Mouse (Mus musculus): Measurements from ENCODE around the gene Cst3.

Cst3 gene

GRCm38 (mm10) chr2:148875335-148875811 is at the start of gene Cst3:
Gene Cst3, minus strand, starts transcription at chr2:148875692.
- peak; percentile 72 for DNase-seq (ENCODE audit: low spot score)

DNA sequence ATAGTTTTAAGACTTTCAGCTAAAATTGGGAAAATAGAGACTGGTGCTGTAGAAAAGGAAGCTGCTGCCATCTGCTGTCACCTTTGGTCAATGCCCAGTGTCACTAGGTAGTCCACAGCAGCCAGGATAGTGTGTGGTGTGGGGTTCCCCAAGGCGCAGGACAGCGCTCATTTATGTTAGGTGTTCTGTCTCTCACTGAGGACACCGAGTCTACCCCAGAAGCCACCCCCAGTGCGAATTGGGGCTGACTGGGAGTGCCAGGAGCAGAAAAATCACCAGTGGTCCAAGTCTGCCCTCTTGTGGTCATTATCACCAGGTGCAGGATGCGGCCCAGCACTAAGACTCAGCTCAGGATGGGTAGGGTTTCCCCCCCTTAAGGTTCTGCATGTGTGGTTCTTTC is 26.8 kb upstream of the Cst3 start:
- DNase-seq (ENCODE audit: low spot score) = peak; percentile 38

GRCm38 (mm10) chr2:148900305-148900704 is 24.8 kb upstream of the Cst3 start:
- no peak for DNase-seq (ENCODE audit: low spot score)

DNA sequence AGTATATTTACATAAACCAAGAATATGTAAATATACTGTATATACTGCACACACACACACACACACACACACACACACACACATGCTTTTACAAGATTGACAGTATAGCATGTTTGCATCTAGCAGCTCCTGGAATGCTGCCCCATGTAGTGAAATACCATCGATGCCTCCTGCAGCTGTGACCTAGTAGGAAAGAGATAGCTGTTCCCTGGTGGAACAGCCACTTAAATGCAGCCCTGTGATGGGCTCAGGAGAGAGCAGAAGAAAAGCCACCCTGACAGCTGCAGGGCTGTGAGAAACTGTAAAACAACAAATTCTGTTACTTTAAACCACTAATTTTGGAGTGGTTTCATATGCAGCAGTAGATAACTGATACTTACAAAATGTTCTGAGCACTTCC is 20.7 kb upstream of the Cst3 start:
- DNase-seq (ENCODE audit: low spot score) = no peak

GRCm38 (mm10) chr2:148893107-148893506 is 17.6 kb upstream of the Cst3 start:
- DNase-seq (ENCODE audit: low spot score) = no peak

DNA sequence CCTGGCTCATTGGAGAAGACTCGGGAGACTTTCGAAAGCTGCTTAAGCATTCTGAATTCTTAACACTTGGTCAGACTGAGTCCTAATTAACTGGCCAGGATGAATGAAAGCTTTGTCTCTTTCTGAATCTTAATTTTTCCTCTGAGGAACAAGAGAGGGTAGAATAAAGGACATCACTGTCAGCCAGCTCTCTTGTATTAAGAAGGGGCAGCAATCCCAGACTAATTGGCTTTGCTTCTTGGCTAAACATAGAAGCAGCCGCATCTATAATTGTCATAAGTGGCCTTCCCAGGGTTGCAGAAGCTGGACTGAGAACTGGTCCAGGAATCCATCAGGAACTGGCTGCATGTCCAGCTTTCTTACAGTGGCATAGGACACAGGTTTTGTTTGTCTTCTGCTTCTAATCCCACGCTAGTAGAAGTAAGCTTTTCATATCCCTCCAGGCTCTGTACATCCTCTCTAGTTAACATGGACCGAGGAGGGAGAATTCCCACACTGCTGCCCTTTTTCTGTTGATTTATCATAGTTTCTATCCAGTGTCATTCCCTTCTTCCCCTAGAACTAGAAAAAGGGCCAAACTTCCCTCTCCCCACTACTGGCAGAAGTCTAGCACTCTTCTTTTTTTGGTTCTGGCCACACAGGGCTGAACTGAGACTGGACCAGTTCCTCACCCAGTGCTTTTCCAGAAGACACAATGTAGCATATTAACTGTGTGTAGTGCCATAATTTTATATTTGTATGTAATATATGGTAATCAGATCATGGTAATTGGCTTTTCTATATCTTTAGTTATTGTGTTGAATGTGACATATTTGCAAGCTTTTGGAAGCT is 14.7 kb upstream of the Cst3 start:
- DNase-seq (ENCODE audit: low spot score) = no peak

GRCm38 (mm10) chr2:148889331-148890010 is 14.0 kb upstream of the Cst3 start:
- DNase-seq (ENCODE audit: low spot score) = no peak

DNA sequence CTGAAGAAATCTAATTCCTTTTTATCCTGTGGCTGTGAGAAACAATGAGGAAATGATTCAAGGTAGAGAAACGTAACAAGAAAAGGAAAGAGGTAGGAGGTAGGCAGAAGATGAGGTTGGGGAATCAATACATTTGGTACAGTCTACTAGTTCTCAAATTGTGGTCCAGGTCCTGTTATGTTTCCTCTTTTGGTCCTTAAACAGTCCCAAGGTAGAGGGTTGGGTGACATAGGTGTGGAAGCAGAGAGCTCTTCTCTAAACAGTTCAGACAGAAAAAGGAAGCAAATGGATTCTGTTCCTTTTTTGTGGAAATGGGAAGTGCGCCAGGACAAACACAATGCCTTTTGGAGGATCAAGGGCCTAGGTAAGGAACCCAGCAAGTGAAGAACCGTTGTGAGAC is 13.4 kb upstream of the Cst3 start:
- no peak for DNase-seq (ENCODE audit: low spot score)

DNA sequence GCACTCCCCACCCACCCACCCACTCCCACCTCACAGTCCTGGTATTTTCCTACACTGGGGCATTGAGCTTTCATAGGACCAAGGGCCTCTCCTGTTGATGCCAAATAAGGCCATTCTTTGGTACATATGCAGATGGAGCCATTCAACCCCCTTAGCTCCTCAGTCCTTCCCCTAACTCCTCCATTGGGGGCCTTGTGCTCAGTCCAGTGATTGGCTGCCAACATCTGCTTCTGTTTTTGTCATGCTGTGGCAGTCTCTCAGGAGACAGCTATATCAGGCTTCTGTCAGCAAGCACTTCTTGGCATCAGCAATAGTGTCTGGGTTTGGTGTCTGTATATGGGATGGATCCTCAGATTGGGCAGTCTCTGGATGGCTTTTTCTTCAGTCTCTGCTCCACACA is 9.2 kb upstream of the Cst3 start:
- DNase-seq (ENCODE audit: low spot score) = no peak

- DNase-seq (ENCODE audit: low spot score) = no peak
These were observed 3.7 kb upstream of the Cst3 start for GRCm38 (mm10) chr2:148879199-148879598.

DNA sequence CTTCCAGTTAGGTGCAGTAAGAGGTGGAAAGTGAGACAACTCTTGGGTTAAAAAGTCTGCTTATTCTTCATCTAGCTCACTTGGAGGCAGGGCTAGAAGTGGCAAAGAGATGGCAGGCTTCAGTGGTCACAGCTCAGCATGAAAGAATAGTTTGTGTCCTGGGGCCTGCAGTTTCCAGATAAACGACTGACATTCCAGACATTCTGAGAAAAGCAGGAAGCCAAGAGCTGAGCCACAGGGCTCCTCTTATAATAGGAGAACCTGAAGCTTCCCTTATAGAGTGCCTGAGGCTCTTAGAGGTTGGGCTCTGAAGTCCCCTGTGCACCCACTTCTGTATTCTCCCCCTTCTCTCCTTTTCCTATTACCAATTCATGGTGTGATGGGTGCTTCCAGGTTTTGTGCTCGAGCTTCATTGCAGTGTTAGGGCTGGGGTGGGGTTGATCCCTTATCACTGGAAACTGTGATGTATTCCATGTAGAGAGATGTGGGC is 3.2 kb upstream of the Cst3 start:
- DNase-seq (ENCODE audit: low spot score) = no peak

DNA sequence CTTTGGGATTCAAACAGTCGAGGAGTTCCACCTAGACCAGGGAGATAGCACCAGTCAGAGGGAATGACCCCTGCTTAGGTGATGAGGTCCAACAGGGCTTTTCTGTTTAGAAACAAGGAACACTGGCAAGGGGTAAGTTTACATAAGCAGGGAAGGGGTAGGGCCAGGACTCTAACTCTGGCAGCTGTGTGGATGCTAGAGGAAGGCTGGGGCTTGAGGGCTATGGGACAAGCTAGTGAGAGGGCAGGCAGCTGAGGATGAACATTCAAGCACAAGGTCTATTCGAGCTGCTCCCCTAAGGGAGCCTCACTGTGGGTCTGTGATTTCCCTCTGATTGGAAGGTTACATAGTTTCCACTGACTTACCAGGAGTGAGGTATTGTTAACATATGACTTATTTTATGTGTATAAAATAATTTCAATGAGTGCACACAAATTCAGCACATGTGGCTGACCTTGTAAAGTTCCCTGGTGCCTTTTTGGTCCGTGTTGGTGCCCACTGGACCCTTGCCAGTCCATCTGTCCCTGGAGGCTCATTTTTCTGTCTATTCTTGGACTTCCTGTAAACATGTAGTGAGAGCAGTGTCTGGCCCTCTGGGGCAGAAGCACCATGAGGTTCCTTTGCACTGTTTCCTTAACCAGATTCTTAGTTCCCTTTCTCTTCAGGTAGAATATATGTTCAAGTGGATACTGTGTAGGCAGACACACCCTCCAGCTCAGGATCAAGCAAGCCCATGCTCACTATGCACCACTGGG is 1.7 kb upstream of the Cst3 start:
- no peak for DNase-seq (ENCODE audit: low spot score)

DNA sequence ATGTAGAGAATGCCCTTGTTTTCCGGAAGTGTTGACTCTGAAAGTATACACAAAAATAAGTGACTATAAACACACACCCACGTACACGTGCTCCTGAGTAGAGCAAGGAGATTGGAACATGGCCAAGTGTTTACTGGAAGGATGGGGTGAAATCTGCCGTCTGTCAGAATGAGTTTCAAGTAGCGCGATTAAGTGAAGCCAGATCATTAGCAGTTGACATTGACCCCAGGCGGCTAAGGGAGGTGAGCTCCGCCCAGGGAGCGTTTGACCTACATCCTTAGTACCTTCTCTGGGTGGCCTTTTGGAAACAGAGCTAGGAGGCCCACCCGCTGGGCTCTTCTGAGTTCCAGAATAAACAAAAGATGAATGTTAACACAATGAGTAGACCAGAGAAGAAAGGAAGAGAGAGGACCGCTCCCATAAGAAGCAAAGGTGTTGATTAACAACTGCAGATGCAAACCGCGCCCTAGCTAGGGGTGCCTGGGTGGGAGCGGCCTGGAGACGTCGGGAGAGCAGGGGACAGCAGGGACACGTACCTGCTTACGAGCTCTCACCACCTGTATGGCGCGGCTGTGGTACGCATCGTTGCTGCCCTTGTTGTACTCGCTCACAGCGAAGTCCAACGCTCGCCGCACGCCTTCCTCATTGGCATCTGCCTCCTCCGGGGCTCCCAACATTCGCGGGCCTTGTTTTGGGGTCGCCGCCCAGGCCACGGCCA is 716 bp downstream of the Cst3 start:
- no peak for DNase-seq (ENCODE audit: low spot score)

GRCm38 (mm10) chr2:148874224-148874616 is 1.3 kb downstream of the Cst3 start:
- no peak for DNase-seq (ENCODE audit: low spot score)

- DNase-seq (ENCODE audit: low spot score) = no peak
These were observed 2.6 kb downstream of the Cst3 start for GRCm38 (mm10) chr2:148872860-148873259.

DNA sequence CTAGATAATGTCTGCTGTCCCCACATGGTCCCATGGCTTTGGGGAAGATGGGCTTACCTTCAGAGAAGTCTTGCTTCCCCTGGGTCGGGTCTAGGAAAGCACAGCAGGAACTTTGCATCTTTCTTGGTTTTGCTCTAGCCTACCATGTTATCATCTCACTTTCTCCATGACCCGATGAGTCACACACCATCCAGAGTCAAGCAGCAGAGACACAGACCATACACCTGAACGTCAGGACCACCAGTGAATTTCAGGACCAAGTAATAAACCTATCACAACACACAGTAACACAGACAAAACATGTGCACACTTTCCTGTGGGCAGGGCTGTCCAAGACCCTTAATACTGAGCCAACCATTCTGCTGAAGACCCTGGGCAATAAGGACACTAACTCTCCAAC is 5.0 kb downstream of the Cst3 start:
- no peak for DNase-seq (ENCODE audit: low spot score)

DNA sequence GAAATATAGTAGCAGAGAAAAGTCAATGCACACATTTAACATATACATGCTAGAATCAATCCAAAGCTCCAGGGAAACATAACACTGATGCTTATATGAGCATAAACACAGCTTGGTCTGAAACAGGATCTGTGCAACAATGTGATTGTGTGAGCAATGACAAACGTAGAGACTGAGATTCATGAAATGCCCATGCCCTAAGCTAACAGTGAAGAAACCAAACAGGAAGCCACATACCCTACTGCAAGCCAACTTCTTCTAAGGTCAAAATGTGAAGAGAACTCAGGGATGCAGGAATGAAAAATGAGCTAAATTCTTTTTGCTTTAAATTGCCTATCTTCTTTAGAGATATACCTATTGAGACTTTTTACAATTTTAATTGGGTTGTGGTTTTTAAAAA is 6.5 kb downstream of the Cst3 start:
- no peak for DNase-seq (ENCODE audit: low spot score)

DNA sequence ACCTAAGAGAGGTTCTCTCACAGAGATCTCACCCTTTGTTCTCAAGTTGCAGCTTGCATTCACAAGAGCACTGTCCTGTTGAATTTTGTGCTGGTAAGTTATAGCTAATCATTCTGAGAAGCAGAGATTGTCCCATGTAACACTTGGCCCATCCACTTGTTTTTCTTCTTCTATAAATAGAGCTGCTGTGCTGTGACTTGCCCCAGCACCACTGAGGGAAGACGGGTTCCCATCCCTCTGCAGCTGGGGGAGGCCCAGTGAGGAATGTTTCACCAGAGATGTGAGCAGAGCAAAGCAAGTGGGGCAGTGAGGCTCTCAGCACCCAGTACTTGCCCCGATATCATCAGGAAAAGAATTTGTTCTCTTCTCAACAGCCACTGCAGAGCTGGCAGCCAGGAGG is 10.5 kb downstream of the Cst3 start, which contains the start of gene 9230104L09Rik:
Gene 9230104L09Rik, minus strand, starts transcription at position 73 of the 400 bp plus-strand sequence.
- no peak for DNase-seq (ENCODE audit: low spot score)

DNA sequence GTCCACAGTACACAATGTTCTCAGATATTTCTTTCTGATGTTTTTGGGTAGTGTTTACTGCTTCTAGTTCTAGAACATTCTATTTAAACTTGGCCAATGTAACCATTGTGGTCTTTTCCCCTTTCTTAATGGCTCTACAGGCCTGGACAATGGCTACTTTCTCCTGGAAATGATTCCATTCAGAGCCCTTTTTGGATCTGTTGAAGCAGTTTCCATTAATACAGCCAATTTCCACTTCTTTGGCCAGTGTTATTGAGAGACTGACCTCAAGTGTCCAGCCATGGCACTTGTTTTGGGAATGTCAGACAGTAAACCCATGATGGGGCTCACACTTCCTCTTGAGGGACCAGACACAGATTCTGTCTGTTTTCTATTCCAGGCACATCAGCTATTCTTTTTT is 13.8 kb downstream of the Cst3 start:
- no peak for DNase-seq (ENCODE audit: low spot score)

- no peak for DNase-seq (ENCODE audit: low spot score)
These were observed 14.5 kb downstream of the Cst3 start for GRCm38 (mm10) chr2:148860993-148861392.

DNA sequence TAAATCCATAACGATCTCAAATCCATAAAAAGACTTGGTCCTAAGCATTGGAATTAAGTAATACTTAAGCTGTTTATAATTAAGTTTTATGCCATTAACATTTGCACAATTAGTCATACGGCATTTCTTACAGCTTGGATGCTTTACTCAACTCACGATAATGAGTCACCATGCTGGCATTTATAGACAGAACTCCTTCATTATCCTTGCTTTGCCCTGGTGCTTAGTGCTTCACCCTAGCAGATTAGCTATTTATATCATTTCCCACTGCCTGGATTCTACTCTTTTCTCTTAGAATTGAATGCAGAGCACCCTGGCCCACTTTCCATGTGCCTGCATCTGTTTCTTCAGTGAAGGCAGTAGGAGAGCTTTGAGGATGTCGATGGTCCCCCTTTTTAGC is 18.0 kb downstream of the Cst3 start:
- DNase-seq (ENCODE audit: low spot score) = no peak
